Mouse (Mus musculus) forebrain, embryonic 11.5 days (tissue): ENCODE results near the gene Mtpn. TPM values are rescaled to one million over a fixed set of nuclear protein-coding genes. Genes with fewer than 3 reads are reported as not detected.
A peak's percentile ranks its signal among the peaks of the same experiment; 100 is the strongest.

Source experiments
- ATAC-seq: fragments of 200-750 bp; cut with Nextera tagmentation; replicated peaks from 2 replicates; pipeline ENCODE4 v1.8.0; 2017; ENCODE audit warnings: moderate TSS enrichment; ENCODE audit not compliant: low FRiP score
- DNase-seq: peaks from one replicate; pipeline ENCODE4 v3.0.0-alpha.2; 2017; ENCODE audit warnings: low spot score
- H3K27ac ChIP-seq: fragments of 300-500 bp; sonication (generic); 2 replicates; pipeline ENCODE4 v1.5.1; 2014; ENCODE audit warnings: low read depth, low read length
- H3K27me3 ChIP-seq: fragments of 300-500 bp; sonication (generic); 2 replicates; pipeline ENCODE4 v1.6.1; 2014; ENCODE audit warnings: mild to moderate bottlenecking, low read length, mixed read lengths; ENCODE audit not compliant: control insufficient read depth, insufficient read depth
- H3K36me3 ChIP-seq: fragments of 300-500 bp; sonication (generic); 2 replicates; pipeline ENCODE4 v1.6.1; 2014; ENCODE audit warnings: mild to moderate bottlenecking, low read length, moderate library complexity, mixed read lengths; ENCODE audit not compliant: control insufficient read depth, insufficient read depth
- H3K4me1 ChIP-seq: fragments of 300-500 bp; sonication (generic); replicated peaks from 2 replicates; pipeline ENCODE4 v1.6.1; 2014; ENCODE audit warnings: low read length, mixed read lengths; ENCODE audit not compliant: control insufficient read depth, insufficient read depth
- H3K4me2 ChIP-seq: fragments of 300-500 bp; sonication (generic); 2 replicates; pipeline ENCODE4 v1.6.1; 2014; ENCODE audit warnings: low read depth, mild to moderate bottlenecking, low read length, moderate library complexity, mixed read lengths; ENCODE audit not compliant: severe bottlenecking
- H3K4me3 ChIP-seq: fragments of 300-500 bp; sonication (generic); 2 replicates; pipeline ENCODE4 v1.5.1; 2014; ENCODE audit warnings: low read depth, low read length
- H3K9ac ChIP-seq: fragments of 300-500 bp; sonication (generic); 2 replicates; pipeline ENCODE4 v1.6.1; 2014; ENCODE audit warnings: low read length
- H3K9me3 ChIP-seq: fragments of 300-500 bp; sonication (generic); 2 replicates; pipeline ENCODE4 v1.6.1; 2016; ENCODE audit warnings: low read length, mixed read lengths; ENCODE audit not compliant: control insufficient read depth
- WGBS: fragments of 180-500 bp; shearing (Covaris S2); extraction: QIAGEN DNeasy Blood & Tissue Kit; methylation state at CpG from one replicate; pipeline ENCODE4 v1.1.7; 2014; 5-methylcytosine and 5-hydroxymethylcytosine counted together
- polyA plus RNA-seq: library from polyadenylated mRNA; unstranded; fragments of >200 nt; fragmentation: Nextera tagmentation; extraction: Ambion mirVana; gene quantifications from 2 replicates; pipeline ENCODE4 v1.2.1, GENCODE M21; 2014

Mtpn gene
- polyA plus RNA-seq, 1 experiment from 2014 or later = 166 TPM

- no peaks in the 10 kb centered on the region for H3K36me3 ChIP-seq
- no peaks in the 10 kb centered on the region for H3K27me3 ChIP-seq
- H3K9ac ChIP-seq = no peak overlapping the region
- no peaks in the 10 kb centered on the region for H3K9me3 ChIP-seq
- 88% methylated on average over 7 of the region's 7 CpGs for WGBS
- DNase-seq = no peak
- no peak for ATAC-seq
- no peak overlapping the region for H3K27ac ChIP-seq
- no peaks in the 10 kb centered on the region for H3K4me1 ChIP-seq
- no peak overlapping the region for H3K4me3 ChIP-seq
- H3K4me2 ChIP-seq = no peak overlapping the region
Observed at GRCm38 (mm10) chr6:35536021-35536420, 3.7 kb downstream of the Mtpn start.

GRCm38 (mm10) chr6:35513362-35513761 is 26.3 kb downstream of the Mtpn start:
- Histone ChIP-seq H3K9ac (no peak overlapping the region), H3K27me3 (no peaks in the 10 kb centered on the region), H3K9me3 (no peaks in the 10 kb centered on the region), H3K4me3 (no peak overlapping the region), H3K4me2 (no peak overlapping the region), H3K36me3 (no peaks in the 10 kb centered on the region), H3K27ac (no peak overlapping the region), H3K4me1 (no peaks in the 10 kb centered on the region)
- ATAC-seq (no peak), DNase-seq (no peak)

- Histone ChIP-seq H3K4me3 (no peak overlapping the region), H3K9me3 (no peaks in the 10 kb centered on the region), H3K9ac (no peak overlapping the region), H3K27ac (no peak overlapping the region), H3K27me3 (no peaks in the 10 kb centered on the region), H3K4me2 (no peak overlapping the region), H3K4me1 (no peaks in the 10 kb centered on the region; the same call in 1 of the 2 replicates), H3K36me3 (no peaks in the 10 kb centered on the region)
- 92% methylated on average over 2 of the region's 2 CpGs for WGBS
- ATAC-seq (no peak), DNase-seq (no peak)
Observed at GRCm38 (mm10) chr6:35504781-35505180, 34.9 kb downstream of the Mtpn start.

GRCm38 (mm10) chr6:35502904-35503303 is 36.8 kb downstream of the Mtpn start:
- no peaks in the 10 kb centered on the region for H3K9me3 ChIP-seq

GRCm38 (mm10) chr6:35499978-35500667 is 39.6 kb downstream of the Mtpn start:
- H3K4me2 ChIP-seq = no peak overlapping the region
- no peak overlapping the region for H3K27ac ChIP-seq
- whole genome bisulfite sequencing = 97% methylated on average over 5 of the region's 5 CpGs
- no peak for ATAC-seq
- H3K4me1 ChIP-seq = no peaks in the 10 kb centered on the region
- DNase-seq = no peak
- H3K36me3 ChIP-seq = no peaks in the 10 kb centered on the region
- H3K9ac ChIP-seq = no peak overlapping the region
- H3K27me3 ChIP-seq = no peaks in the 10 kb centered on the region
- no peaks in the 10 kb centered on the region for H3K9me3 ChIP-seq
- H3K4me3 ChIP-seq = no peak overlapping the region

More at GRCm38 (mm10) chr6:35502904-35503303, 36.8 kb downstream of the Mtpn start:
- Histone ChIP-seq H3K9ac (no peak overlapping the region), H3K36me3 (no peaks in the 10 kb centered on the region), H3K27me3 (no peaks in the 10 kb centered on the region), H3K4me1 (no peaks in the 10 kb centered on the region; the same call in 1 of the 2 replicates), H3K27ac (no peak overlapping the region), H3K4me3 (no peak overlapping the region), H3K4me2 (no peak overlapping the region)
- DNase-seq (no peak), ATAC-seq (no peak)
- WGBS = 91% methylated on average over 2 of the region's 2 CpGs

GRCm38 (mm10) chr6:35497406-35497805 is 42.3 kb downstream of the Mtpn start:
- Histone ChIP-seq H3K9me3 (no peaks in the 10 kb centered on the region), H3K36me3 (no peaks in the 10 kb centered on the region), H3K27ac (no peak overlapping the region), H3K4me3 (no peak overlapping the region), H3K4me1 (no peaks in the 10 kb centered on the region), H3K9ac (no peak overlapping the region), H3K4me2 (no peak overlapping the region), H3K27me3 (no peaks in the 10 kb centered on the region)
- WGBS = 95% methylated on average over 4 of the region's 4 CpGs
- no peak for ATAC-seq
- DNase-seq = no peak

GRCm38 (mm10) chr6:35493851-35494250 is 45.8 kb downstream of the Mtpn start:
- ATAC-seq (no peak), DNase-seq (no peak)
- Histone ChIP-seq H3K4me2 (no peak overlapping the region), H3K27ac (no peak overlapping the region), H3K27me3 (no peaks in the 10 kb centered on the region), H3K4me3 (no peak overlapping the region), H3K9me3 (no peaks in the 10 kb centered on the region), H3K36me3 (no peaks in the 10 kb centered on the region), H3K4me1 (no peaks in the 10 kb centered on the region), H3K9ac (no peak overlapping the region)
- 88% methylated on average over 6 of the region's 6 CpGs for whole genome bisulfite sequencing

GRCm38 (mm10) chr6:35479651-35480335 is 59.9 kb downstream of the Mtpn start:
- H3K9me3 ChIP-seq = no peaks in the 10 kb centered on the region
- H3K4me3 ChIP-seq = no peak overlapping the region
- 0 out of 2 replicates have a peak, but pooled peaks have one; percentile 30 for ATAC-seq
- H3K9ac ChIP-seq = no peak overlapping the region
- no peak overlapping the region for H3K4me2 ChIP-seq
- no peaks in the 10 kb centered on the region for H3K4me1 ChIP-seq
- H3K27me3 ChIP-seq = no peaks in the 10 kb centered on the region
- 44% methylated on average over 5 of the region's 5 CpGs for WGBS
- H3K36me3 ChIP-seq = no peaks in the 10 kb centered on the region
- H3K27ac ChIP-seq = no peak overlapping the region
- no peak for DNase-seq

GRCm38 (mm10) chr6:35476830-35477229 is 62.9 kb downstream of the Mtpn start:
- Histone ChIP-seq H3K27ac (no peak overlapping the region), H3K9me3 (no peaks in the 10 kb centered on the region), H3K36me3 (no peaks in the 10 kb centered on the region), H3K4me2 (no peak overlapping the region), H3K9ac (no peak overlapping the region), H3K4me1 (no peaks in the 10 kb centered on the region), H3K4me3 (no peak overlapping the region), H3K27me3 (no peaks in the 10 kb centered on the region)
- no peak for ATAC-seq
- WGBS = 80% methylated on average over 1 of the region's 1 CpGs
- DNase-seq = peak; percentile 33
